Mouse (Mus musculus) kidney, adult 2 months (tissue): ENCODE results near the gene Kdelr1. TPM values are rescaled to one million over a fixed set of nuclear protein-coding genes. Genes with fewer than 3 reads are reported as not detected.

ENCODE experiments used
- DNase-seq: peaks from one replicate; pipeline ENCODE4 v3.0.0; 2021
- H3K27ac ChIP-seq: fragments of 200-500 bp; 2 replicates; pipeline ENCODE4 v1.5.1; 2012; ENCODE audit warnings: low read depth, low read length, control low read depth, inconsistent platforms; ENCODE audit not compliant: insufficient read depth
- H3K27me3 ChIP-seq: fragments of 200-500 bp; replicated peaks from 2 replicates; pipeline ENCODE4 v1.6.1; 2012; ENCODE audit warnings: mild to moderate bottlenecking, moderate library complexity, low read length, inconsistent platforms; ENCODE audit not compliant: control insufficient read depth, insufficient read depth
- H3K36me3 ChIP-seq: fragments of 200-500 bp; 2 replicates; pipeline ENCODE4 v1.6.1; 2012; ENCODE audit warnings: mild to moderate bottlenecking, moderate library complexity, low read length, inconsistent platforms; ENCODE audit not compliant: control insufficient read depth, insufficient read depth
- H3K4me1 ChIP-seq: fragments of 200-500 bp; 2 replicates; pipeline ENCODE4 v1.6.1; 2011; ENCODE audit warnings: low read length; ENCODE audit not compliant: control insufficient read depth, insufficient read depth
- H3K4me3 ChIP-seq: fragments of 200-500 bp; 2 replicates; pipeline ENCODE4 v1.5.1; 2011; ENCODE audit warnings: mild to moderate bottlenecking, low read depth, low read length, control low read depth; ENCODE audit not compliant: insufficient read depth
- CTCF ChIP-seq: fragments of 200-500 bp; conservative IDR thresholded peaks from 2 replicates; pipeline ENCODE4 v1.5.1; 2011; ENCODE audit warnings: low read depth, mild to moderate bottlenecking, control low read depth, low read length, moderate library complexity, mixed read lengths; ENCODE audit not compliant: insufficient read depth, insufficient read length
- POLR2A ChIP-seq: fragments of 200-500 bp; IDR thresholded peaks from one replicate; pipeline ENCODE4 v1.6.1; 2011; ENCODE audit warnings: low read depth, low read length, control low read depth
- WGBS: fragments of 180-500 bp; shearing (Covaris S2); methylation state at CpG from one replicate; pipeline ENCODE4 v1.1.7; 2018; 5-methylcytosine and 5-hydroxymethylcytosine counted together
- polyA plus RNA-seq: library from polyadenylated mRNA; depleted of rRNA; stranded (reverse); fragments of >200 nt; gene quantifications from 2 replicates; pipeline ENCODE4 v1.2.3, GENCODE M21; 2012

Kdelr1 gene
- polyA plus RNA-seq, 1 experiment, result 331 TPM

DNA sequence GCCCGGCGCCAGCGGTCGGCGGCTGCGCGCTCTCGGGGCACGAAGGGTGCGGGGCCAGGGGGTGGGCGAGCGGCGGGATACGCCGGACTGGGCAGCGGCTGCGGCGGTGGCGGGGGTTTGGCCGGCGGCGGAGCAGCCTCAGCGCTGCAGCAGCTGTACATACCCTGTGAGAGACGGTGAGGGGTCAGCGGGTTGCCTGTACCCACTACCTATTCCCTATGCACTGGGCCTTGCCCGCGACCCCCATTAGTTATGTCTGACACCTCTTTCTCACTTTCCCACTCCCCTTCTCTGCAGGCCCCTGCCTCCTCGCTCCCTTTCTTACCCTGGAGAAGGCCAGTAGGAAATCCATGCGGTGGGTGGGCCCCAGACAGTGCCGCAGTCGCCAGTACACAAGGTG is 38.6 kb upstream of the Kdelr1 start:
- H3K27ac ChIP-seq, result no peak overlapping the region

DNA sequence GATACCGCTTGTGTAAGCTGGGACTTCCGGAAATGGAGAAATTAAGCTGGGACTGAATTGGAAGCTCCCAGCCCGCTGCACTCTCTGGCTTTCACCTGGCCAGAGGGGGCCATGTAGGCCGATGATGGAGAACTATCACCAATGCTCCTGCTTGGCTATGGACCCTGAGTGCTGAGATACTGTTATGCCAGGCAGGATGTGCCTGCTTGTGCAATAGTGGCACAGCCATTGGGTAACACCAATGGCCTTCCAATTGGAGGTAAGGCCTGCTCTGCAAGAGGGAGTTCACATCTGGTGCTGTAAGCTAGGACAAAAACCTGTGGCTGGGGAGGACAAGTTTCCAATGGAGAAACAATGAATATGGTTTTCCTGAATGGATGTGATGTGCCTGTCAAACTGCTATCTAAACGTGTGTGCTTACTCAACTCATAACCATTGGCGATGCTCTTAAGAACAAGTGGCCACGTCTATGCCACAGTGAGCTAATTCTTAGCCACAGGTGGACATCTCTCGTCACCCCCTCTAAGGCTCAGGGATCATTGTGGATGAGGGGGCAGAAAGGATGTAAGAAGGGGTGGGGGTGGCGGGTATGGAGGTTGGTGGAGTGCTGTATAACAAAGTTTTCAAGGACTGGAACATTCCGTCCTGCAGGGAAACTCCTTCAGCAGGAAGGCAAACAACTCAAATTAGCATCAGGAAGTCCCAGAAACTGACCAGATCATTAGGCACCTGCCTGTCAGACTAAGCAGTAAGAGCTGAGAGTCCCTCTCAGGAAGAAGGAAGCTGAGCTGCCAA is 29.4 kb upstream of the Kdelr1 start:
- Histone ChIP-seq H3K27ac (no peak overlapping the region), H3K36me3 (no peaks in the 10 kb centered on the region), H3K27me3 (no peaks in the 10 kb centered on the region), H3K4me3 (no peak overlapping the region), H3K4me1 (no peaks in the 10 kb centered on the region)
- no peak for TF ChIP-seq POLR2A
- no peak for TF ChIP-seq CTCF
- no peak for DNase-seq
- WGBS, result 91% methylated on average over 10 of the region's 10 CpGs

More for the DNA sequence above, 38.6 kb upstream of the Kdelr1 start:
- peaks cover 4% of the 10 kb centered on the region for H3K27me3 ChIP-seq
- H3K4me1 ChIP-seq, result peaks cover 5% of the 10 kb centered on the region; the same call in 1 of the 2 replicates
- H3K36me3 ChIP-seq, result no peaks in the 10 kb centered on the region
- no peak for TF ChIP-seq POLR2A
- no peak for TF ChIP-seq CTCF
- no peak for DNase-seq
- H3K4me3 ChIP-seq, result 0 out of 2 replicates have a peak overlapping the region, but pooled peaks have one; percentile 17
- 10% methylated on average over 31 of the region's 31 CpGs for WGBS

DNA sequence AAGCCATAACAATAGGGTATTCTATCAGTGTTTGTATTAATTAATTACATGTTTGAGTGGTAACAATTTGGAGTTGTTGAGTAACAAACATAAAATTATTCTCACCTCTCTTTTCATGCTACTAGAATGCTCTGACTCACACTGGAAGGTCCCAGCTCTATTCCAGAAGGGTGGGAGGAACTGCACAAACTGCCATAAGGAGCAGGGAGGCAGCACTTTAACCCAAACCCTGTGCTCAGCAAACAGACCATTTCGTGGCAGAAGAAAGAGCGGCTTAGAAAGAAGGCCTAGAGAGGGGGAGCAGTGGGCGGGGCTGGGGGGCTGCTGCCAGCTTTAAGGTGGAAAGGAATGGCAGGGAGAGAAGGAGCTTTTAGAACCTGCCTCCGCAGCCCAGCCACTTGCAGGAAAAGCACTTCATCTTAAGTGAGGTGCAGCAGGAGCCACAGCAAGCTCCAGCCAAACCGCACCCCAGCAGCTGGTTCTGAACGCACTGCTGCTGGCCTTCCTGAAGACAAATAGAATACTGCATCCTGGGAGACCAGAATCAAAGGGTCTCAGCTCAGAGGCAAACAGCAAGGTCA is 24.0 kb upstream of the Kdelr1 start:
- H3K4me1 ChIP-seq, result no peaks in the 10 kb centered on the region
- no peaks in the 10 kb centered on the region for H3K36me3 ChIP-seq
- H3K4me3 ChIP-seq, result no peak overlapping the region
- H3K27ac ChIP-seq, result no peak overlapping the region
- 45% methylated on average over 6 of the region's 6 CpGs for WGBS
- no peak for TF ChIP-seq POLR2A
- no peak for TF ChIP-seq CTCF
- no peak for DNase-seq
- no peaks in the 10 kb centered on the region for H3K27me3 ChIP-seq

DNA sequence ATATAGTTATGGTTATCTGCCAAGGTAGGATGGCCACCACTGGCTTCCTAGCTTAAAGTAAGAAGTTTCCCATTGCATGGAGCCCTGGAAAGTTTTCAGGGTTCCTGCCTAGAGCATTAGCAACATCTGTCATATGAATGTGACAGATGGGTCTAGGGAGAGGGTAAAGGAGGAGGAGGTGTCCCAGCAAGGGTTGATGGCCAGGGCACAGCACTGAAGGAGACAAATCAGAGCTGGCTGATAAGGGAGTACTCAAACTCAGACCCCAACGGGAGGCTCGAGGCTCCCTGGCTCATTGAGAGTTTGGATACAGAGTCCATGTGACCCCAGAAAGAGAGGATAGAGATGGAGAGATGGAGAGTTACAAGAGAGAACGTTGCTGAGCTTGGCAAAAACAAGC is 21.9 kb upstream of the Kdelr1 start:
- Histone ChIP-seq H3K27ac (no peak overlapping the region), H3K4me3 (no peak overlapping the region), H3K27me3 (no peaks in the 10 kb centered on the region), H3K4me1 (no peaks in the 10 kb centered on the region), H3K36me3 (no peaks in the 10 kb centered on the region)
- no peak for DNase-seq
- TF ChIP-seq CTCF (no peak), POLR2A (no peak)
- WGBS, result 77% methylated on average over 3 of the region's 3 CpGs

DNA sequence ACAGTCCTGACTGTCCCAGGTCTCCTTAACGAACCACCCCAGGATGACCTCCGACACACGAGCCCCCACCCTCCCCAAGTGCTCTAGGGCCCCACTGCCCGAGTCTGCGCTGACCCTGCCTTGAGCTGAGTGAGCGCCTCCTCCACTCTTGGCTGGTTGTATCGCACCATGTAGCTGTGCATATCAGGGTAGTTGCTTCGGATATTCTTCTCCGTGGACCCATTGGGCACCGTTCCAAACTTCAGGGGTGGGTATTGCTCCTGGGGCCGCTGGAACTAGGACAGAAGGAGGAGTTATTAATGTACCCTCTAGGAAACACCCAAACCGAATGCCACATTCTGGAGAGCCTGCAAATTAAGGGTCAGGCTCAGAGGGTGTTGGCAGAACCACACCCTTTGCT is 19.5 kb upstream of the Kdelr1 start:
- H3K4me3 ChIP-seq, result no peak overlapping the region
- TF ChIP-seq POLR2A, result no peak
- TF ChIP-seq CTCF, result no peak
- no peak for DNase-seq
- 75% methylated on average over 12 of the region's 12 CpGs for WGBS
- H3K27ac ChIP-seq, result no peak overlapping the region
- no peaks in the 10 kb centered on the region for H3K36me3 ChIP-seq
- no peaks in the 10 kb centered on the region for H3K4me1 ChIP-seq
- H3K27me3 ChIP-seq, result no peaks in the 10 kb centered on the region

DNA sequence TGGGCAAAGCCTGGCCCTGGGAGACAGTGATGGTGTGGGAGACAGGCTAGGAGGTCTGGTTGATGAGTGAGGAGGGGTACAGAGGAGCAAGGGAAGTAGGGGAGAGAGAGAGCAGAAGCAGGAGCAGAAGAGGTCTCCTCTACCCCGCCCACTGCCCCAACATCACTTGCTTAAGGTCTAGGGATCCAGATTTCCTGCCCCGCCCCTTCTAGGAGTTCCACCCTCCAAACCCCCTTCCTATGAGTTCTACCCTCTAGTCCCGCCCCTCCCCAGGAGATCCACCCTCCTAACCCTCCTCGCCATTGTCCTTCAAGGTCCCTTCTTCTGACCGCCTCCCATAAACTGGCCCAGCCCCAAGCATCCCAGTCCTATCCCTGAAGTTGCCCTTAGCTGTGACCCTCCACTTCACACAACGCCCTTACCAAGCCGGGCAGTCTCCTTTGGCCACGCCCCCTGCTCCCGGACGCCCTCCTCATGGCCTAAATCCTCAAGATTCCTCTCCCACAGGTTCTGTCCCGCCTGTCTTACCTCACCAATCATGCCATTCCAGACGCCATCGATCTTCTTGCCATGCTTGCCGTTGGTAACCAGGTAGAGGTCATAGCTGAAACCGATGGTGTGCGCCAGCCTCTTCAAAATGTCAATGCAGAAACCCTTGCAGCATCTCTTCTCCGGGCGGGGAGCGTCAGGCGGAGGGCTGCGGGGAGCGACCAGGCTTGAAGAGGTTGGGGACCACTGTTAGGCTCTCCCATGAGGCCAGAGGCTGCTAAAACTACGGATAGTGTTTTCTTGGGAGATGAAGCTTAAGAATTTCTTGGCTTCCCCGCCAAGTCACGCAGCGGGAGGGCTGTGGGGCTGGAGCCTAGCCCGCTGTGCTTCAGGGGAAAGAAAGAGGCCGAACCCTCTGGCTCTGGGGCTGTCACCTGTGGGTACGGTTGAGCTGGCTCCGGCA is 15.3 kb upstream of the Kdelr1 start:
- no peaks in the 10 kb centered on the region for H3K27me3 ChIP-seq
- no peaks in the 10 kb centered on the region for H3K36me3 ChIP-seq
- peak overlapping the region; percentile 0; the same call in 1 of the 2 replicates for H3K4me3 ChIP-seq
- H3K4me1 ChIP-seq, result no peaks in the 10 kb centered on the region
- 10% methylated on average over 30 of the region's 30 CpGs for WGBS
- H3K27ac ChIP-seq, result no peak overlapping the region
- DNase-seq, result no peak
- TF ChIP-seq CTCF (no peak), POLR2A (no peak)
